Comparison of ENCODE assay signal across 7 mouse cellular contexts in genomic region chr4:114647689-114648088, GRCm38 (mm10).
DNase-seq lines count a peak whose midpoint lies in the region; ATAC-seq lines count a peak whose summit lies in the region.

No protein-coding gene starts in this region.

- DNase-seq in 3T3-L1 (ENCODE audit: low read depth, low spot score): peak; percentile 70
- DNase-seq in CD8-positive naive resting alpha-beta T cell, adult 2 months (ENCODE audit: low read depth in 2 of 2, low spot score in 2 of 2): peak; percentile 30 to 49
- peak; percentile 73 to 84 for DNase-seq in cerebellum, postnatal 25 days
- peak; percentile 67 to 81 for DNase-seq in heart, postnatal 36 days
- peak; percentile 88 to 90 for DNase-seq in layer of hippocampus, postnatal 10 days (ENCODE audit: low spot score in 2 of 2)
- DNase-seq in right cerebral cortex, postnatal 14 days: peak; percentile 83

- intact Hi-C loops in heart, postnatal 36 days (cut with DNase I): loop anchor here (1.0 kb wide), 1 partner anchor 300 kb away; no protein-coding TSS in a partner anchor

- ATAC-seq in megakaryocyte, adult 5-6 weeks (ENCODE audit: poor library complexity, severe bottlenecking): peak; percentile 80

Comparison
In these comparisons a context has a peak if more than half of its experiments do, and no peak if none do; other contexts are left out.
1. Peak in every context shown above with its lines: DNase-seq and ATAC-seq.